Mouse (Mus musculus) testis, adult 2 months (tissue): ENCODE data around the gene Tpst1.

ENCODE experiments used
- CTCF ChIP-seq: fragments of 200-500 bp; IDR thresholded peaks from 2 replicates; pipeline ENCODE4 v1.5.1; 2012; ENCODE audit warnings: low read depth, mild to moderate bottlenecking, inconsistent platforms, low read length, moderate library complexity; ENCODE audit not compliant: control insufficient read depth, insufficient read depth, insufficient replicate concordance
- POLR2A ChIP-seq: fragments of 200-500 bp; IDR thresholded peaks from 2 replicates; pipeline ENCODE4 v1.6.1; 2012; ENCODE audit warnings: low read depth, mild to moderate bottlenecking, inconsistent platforms, low read length, moderate library complexity; ENCODE audit not compliant: control insufficient read depth

DNA sequence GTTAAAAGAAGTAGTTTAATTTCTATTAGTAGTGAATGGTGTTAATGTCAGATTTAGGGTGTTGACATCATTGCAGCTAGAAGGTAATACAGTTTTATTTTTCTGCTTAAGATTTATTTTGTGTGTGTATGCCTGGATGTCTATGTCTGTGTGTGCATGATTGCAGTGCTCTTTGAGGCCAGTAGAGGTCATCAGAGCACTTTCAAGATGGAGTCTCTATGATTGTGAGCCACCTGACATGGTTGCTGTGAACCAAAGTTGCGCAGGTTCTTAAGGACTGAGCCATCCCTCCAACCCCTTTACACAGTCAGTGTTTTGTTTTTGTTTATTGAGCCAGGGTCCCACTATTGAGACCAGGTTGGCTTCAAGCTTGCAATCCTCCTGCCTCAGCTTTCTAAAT lies 7.5 kb upstream of the Tpst1 start:
- no peak for TF ChIP-seq POLR2A
- no peak; the same call in 1 of the 2 replicates for TF ChIP-seq CTCF
